7 mouse cellular contexts compared by ENCODE assay signal in genomic region chr19:16029253-16029771, GRCm38 (mm10). TPM values are rescaled to one million over a fixed set of nuclear protein-coding genes. Genes with fewer than 3 reads are reported as not detected.
DNase-seq lines count a peak whose midpoint lies in the region; ATAC-seq lines count a peak whose summit lies in the region.

No protein-coding gene starts in this region.

- DNase-seq in adrenal gland, adult (ENCODE audit: inconsistent age in 2 of 2, low spot score in 1 of 2) = peak; percentile 67 to 89
- peak; percentile 32 for DNase-seq in embryo, embryonic 9.5 days (ENCODE audit: extremely low spot score)
- DNase-seq in heart, adult 11 months = peak; percentile 97
- peak; percentile 19 to 36 for DNase-seq in left cerebral cortex, adult 18-20 months (ENCODE audit: low spot score in 2 of 2)
- peak; percentile 86 for DNase-seq in lung, postnatal 36 days
- peak; percentile 18 for DNase-seq in ovary, postnatal 14 days (ENCODE audit: low spot score)

- peak; percentile 96 for ATAC-seq in inflammation-experienced regulatory T-cells, adult 6 months

RNA-seq across cellular contexts. Expression of gene Cep78, which starts 44.5 kb away (rescaled TPM):
- 1 to 10 TPM; 2.6 to 3.7 (median 3.0) TPM for polyA plus RNA-seq in inflammation-experienced regulatory T-cells, adult 6 months (2017; shearing (Covaris generic))
- 1 to 10 TPM; 9.3 to 9.9 TPM for total RNA-seq in left cerebral cortex, adult 18-20 months (2021)

Comparison
In these comparisons a context has a peak if more than half of its experiments do, and no peak if none do; other contexts are left out.
1. Peak in every context shown above with its lines: DNase-seq and ATAC-seq.
2. DNase-seq: peak in every context shown above with its lines; median percentile 97 in heart, adult 11 months; 86 in lung, postnatal 36 days; 78 in adrenal gland, adult; 32 in embryo, embryonic 9.5 days; 28 in left cerebral cortex, adult 18-20 months; 18 in ovary, postnatal 14 days.